Mouse (Mus musculus): ENCODE results near the gene Zmym5. TPM values are rescaled to one million over a fixed set of nuclear protein-coding genes. Genes with fewer than 3 reads are reported as not detected.
"Not testable (repeated sequence)": the region's sequence is repeated elsewhere in the genome, so short reads cannot be mapped to it uniquely, and the experiment has no call there.

Zmym5 gene
- 27.3 and 31.1 TPM in 2 replicates for polyA plus RNA-seq (2015; fragmentation: Nextera tagmentation; extraction: Ambion mirVana)

- Histone ChIP-seq H3K27ac (ENCODE audit: low read length) (peak within 1 kb of the TSS; percentile 97), H3K9ac (ENCODE audit: low read length) (peak within 1 kb of the TSS; percentile 81), H3K4me3 (ENCODE audit: low read length) (peak within 1 kb of the TSS; percentile 76), H3K4me2 (ENCODE audit: low read depth, low read length) (peak within 1 kb of the TSS; percentile 72)
- ATAC-seq (ENCODE audit: low read depth): peak; percentile 97
- not testable (repeated sequence) for H3K9me3 ChIP-seq (ENCODE audit: control insufficient read depth, low read length); H3K4me1 ChIP-seq (replicated peaks; ENCODE audit: control insufficient read depth, insufficient read depth, low read length); H3K27me3 ChIP-seq (ENCODE audit: control insufficient read depth, insufficient read depth, low read depth, low read length); H3K36me3 ChIP-seq (ENCODE audit: control insufficient read depth, insufficient read depth, low read length)
- WGBS: 0% methylated on average over 29 of the region's 72 CpGs
Measured at GRCm38 (mm10) chr14:56811701-56812339, at the start of gene Zmym5. Zmym5 (minus strand) TSS chr14:56811716.

DNA sequence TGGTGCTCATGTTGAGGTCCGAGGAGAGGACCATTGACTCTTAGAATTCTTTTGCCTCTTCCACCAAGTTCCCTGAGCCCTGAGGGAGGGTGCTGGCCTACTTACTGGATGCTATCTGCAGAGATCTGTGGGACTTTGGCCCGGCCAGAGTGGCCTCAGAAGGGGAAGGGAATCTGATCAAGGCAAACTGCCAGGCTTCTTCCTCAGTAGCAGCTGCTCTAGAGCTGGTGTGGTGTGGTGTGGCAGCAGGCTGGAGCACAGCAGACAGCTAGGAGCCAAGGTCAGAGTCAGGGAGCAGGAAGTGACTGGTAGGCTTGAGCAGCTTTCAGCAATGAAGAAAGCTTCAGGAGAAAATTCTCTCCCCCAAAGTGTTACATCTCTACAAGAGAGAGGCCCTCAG lies 38.2 kb upstream of the Zmym5 start:
- H3K9ac ChIP-seq (ENCODE audit: low read length): no peak overlapping the region
- WGBS: 45% methylated on average over 2 of the region's 2 CpGs
- ATAC-seq (ENCODE audit: low read depth): no peak
- H3K4me2 ChIP-seq (ENCODE audit: low read depth, low read length): no peak overlapping the region
- H3K27ac ChIP-seq (ENCODE audit: low read length): no peak overlapping the region
- no peak overlapping the region for H3K4me3 ChIP-seq (ENCODE audit: low read length)
- H3K4me1 ChIP-seq (replicated peaks; ENCODE audit: control insufficient read depth, insufficient read depth, low read length): no peaks in the 10 kb centered on the region
- no peaks in the 10 kb centered on the region for H3K27me3 ChIP-seq (ENCODE audit: control insufficient read depth, insufficient read depth, low read depth, low read length)
- H3K36me3 ChIP-seq (ENCODE audit: control insufficient read depth, insufficient read depth, low read length): no peaks in the 10 kb centered on the region
- peaks cover 9% of the 10 kb centered on the region for H3K9me3 ChIP-seq (ENCODE audit: control insufficient read depth, low read length)

- H3K27ac ChIP-seq (ENCODE audit: low read length): no peak overlapping the region
- H3K9ac ChIP-seq (ENCODE audit: low read length): no peak overlapping the region
- H3K4me3 ChIP-seq (ENCODE audit: low read length): no peak overlapping the region
- no peaks in the 10 kb centered on the region for H3K4me1 ChIP-seq (replicated peaks; ENCODE audit: control insufficient read depth, insufficient read depth, low read length)
- 41% methylated on average over 2 of the region's 2 CpGs for WGBS
- no peaks in the 10 kb centered on the region for H3K36me3 ChIP-seq (ENCODE audit: control insufficient read depth, insufficient read depth, low read length)
- H3K9me3 ChIP-seq (ENCODE audit: control insufficient read depth, low read length): no peaks in the 10 kb centered on the region
- H3K27me3 ChIP-seq (ENCODE audit: control insufficient read depth, insufficient read depth, low read depth, low read length): no peaks in the 10 kb centered on the region
- H3K4me2 ChIP-seq (ENCODE audit: low read depth, low read length): no peak overlapping the region
- ATAC-seq (ENCODE audit: low read depth): no peak
Measured at GRCm38 (mm10) chr14:56848322-56848721, 36.8 kb upstream of the Zmym5 start.

GRCm38 (mm10) chr14:56844507-56844906 lies 33.0 kb upstream of the Zmym5 start:
- peak; percentile 75; the same call in 1 of the 2 replicates for ATAC-seq (ENCODE audit: low read depth)
- Histone ChIP-seq H3K27ac (ENCODE audit: low read length) (no peak overlapping the region), H3K9ac (ENCODE audit: low read length) (no peak overlapping the region), H3K27me3 (ENCODE audit: control insufficient read depth, insufficient read depth, low read depth, low read length) (no peaks in the 10 kb centered on the region), H3K4me3 (ENCODE audit: low read length) (no peak overlapping the region), H3K4me1 (replicated peaks; ENCODE audit: control insufficient read depth, insufficient read depth, low read length) (no peaks in the 10 kb centered on the region), H3K4me2 (ENCODE audit: low read depth, low read length) (no peak overlapping the region), H3K36me3 (ENCODE audit: control insufficient read depth, insufficient read depth, low read length) (no peaks in the 10 kb centered on the region), H3K9me3 (ENCODE audit: control insufficient read depth, low read length) (no peaks in the 10 kb centered on the region)
- WGBS: 5% methylated on average over 2 of the region's 2 CpGs

DNA sequence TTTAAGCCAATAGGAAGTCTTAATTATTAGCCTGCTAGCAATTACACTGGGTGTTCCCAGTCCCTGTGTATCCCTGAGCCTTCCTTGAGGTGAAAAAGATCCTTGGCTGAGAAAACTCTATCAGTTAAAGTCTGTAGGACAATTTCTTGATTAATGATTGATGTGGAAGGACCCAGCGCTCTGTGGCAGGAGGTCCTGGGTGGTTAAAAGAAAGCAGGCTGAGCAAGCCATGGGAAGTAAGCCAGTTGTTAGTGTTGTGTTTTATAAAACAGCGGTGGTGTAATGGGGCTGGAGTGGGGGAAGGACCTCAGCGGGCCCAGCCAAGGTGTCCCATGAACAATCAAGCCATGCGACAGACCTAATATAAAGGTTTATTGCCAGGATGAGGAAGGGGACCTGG lies 32.5 kb upstream of the Zmym5 start:
- no peaks in the 10 kb centered on the region for H3K27me3 ChIP-seq (ENCODE audit: control insufficient read depth, insufficient read depth, low read depth, low read length)
- no peaks in the 10 kb centered on the region for H3K9me3 ChIP-seq (ENCODE audit: control insufficient read depth, low read length)
- no peak overlapping the region for H3K27ac ChIP-seq (ENCODE audit: low read length)
- no peak overlapping the region for H3K4me2 ChIP-seq (ENCODE audit: low read depth, low read length)
- no peak overlapping the region for H3K4me3 ChIP-seq (ENCODE audit: low read length)
- no peak overlapping the region for H3K9ac ChIP-seq (ENCODE audit: low read length)
- no peaks in the 10 kb centered on the region for H3K4me1 ChIP-seq (replicated peaks; ENCODE audit: control insufficient read depth, insufficient read depth, low read length)
- WGBS: 55% methylated on average over 4 of the region's 4 CpGs
- H3K36me3 ChIP-seq (ENCODE audit: control insufficient read depth, insufficient read depth, low read length): no peaks in the 10 kb centered on the region
- no peak for ATAC-seq (ENCODE audit: low read depth)

DNA sequence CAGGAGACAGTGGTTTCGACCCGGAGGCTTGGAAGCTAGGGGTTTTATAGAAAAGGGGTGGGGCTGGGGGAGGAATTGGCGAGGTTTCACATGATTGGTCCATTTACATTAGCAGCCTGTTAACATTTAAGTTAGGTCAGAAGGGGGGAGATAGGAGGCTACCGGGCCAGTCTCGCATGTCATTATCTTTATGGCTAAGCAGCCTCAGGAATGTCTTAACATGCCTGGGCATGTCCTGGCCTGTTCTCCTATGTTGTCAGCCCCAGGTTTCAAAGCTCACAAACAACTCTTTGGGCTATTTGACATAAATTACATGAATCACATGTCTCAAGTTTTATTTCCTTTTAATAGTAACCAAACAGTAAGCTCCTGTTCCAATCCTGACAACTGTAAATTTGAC lies 23.1 kb upstream of the Zmym5 start:
- not testable (repeated sequence) for ATAC-seq (ENCODE audit: low read depth); H3K4me3 ChIP-seq (ENCODE audit: low read length); H3K36me3 ChIP-seq (ENCODE audit: control insufficient read depth, insufficient read depth, low read length); H3K27ac ChIP-seq (ENCODE audit: low read length); H3K4me1 ChIP-seq (replicated peaks; ENCODE audit: control insufficient read depth, insufficient read depth, low read length); H3K4me2 ChIP-seq (ENCODE audit: low read depth, low read length); H3K9me3 ChIP-seq (ENCODE audit: control insufficient read depth, low read length); H3K9ac ChIP-seq (ENCODE audit: low read length); H3K27me3 ChIP-seq (ENCODE audit: control insufficient read depth, insufficient read depth, low read depth, low read length)
- 82% methylated on average over 5 of the region's 5 CpGs for WGBS

DNA sequence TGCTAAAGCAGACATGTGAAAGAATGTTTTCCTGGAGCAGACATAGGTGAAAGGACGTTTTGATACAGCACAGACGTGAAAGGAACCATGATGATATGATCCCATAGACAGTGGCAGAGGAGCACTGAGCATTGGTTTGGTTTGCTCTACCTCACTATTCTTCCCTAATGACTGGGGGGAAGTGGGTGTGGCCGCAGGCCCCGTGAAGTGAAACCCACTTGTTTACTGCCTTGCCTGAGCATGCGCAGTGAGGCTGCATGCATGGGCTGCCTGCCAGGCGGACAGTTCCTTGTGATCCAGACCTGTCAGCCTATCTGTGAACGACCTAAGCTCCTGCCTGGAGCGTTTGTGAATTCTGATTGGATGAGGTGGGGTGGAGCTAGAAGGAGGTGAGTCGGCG lies 21.7 kb upstream of the Zmym5 start:
- H3K27me3 ChIP-seq (ENCODE audit: control insufficient read depth, insufficient read depth, low read depth, low read length); H3K4me1 ChIP-seq (replicated peaks; ENCODE audit: control insufficient read depth, insufficient read depth, low read length); H3K9ac ChIP-seq (ENCODE audit: low read length); H3K9me3 ChIP-seq (ENCODE audit: control insufficient read depth, low read length); ATAC-seq (ENCODE audit: low read depth); H3K36me3 ChIP-seq (ENCODE audit: control insufficient read depth, insufficient read depth, low read length); H3K4me2 ChIP-seq (ENCODE audit: low read depth, low read length); H3K4me3 ChIP-seq (ENCODE audit: low read length): not testable (repeated sequence)
- 51% methylated on average over 10 of the region's 10 CpGs for WGBS
- H3K27ac ChIP-seq (ENCODE audit: low read length): peak overlapping the region; percentile 77

DNA sequence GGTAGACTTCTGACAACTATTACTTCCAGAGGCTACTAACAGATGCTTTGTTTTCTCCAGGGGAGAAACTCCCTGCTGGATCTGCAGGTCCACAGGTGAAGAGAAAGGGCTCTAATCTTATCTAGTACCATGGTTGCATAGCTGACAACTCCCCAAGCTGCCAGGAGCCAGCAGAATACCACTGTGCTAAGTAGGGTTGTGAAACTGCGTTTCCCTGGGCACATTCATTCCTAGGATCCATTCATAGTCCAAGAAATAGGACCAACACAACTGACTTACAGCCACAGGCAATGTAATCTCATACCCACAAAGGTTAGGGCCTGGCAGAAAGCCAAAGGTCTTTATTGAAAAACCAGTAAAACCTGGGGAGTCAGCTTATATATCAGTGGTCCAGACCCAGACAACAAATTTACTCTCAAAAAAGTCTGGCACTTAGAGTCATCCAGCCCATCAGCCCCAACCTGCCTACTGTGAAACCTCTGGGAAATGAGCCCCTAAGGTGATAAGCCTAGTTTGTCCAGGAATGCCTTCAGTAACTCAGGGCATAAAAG lies 21.1 kb upstream of the Zmym5 start:
- peak overlapping the region; percentile 77 for H3K27ac ChIP-seq (ENCODE audit: low read length)
- no peak overlapping the region for H3K4me3 ChIP-seq (ENCODE audit: low read length)
- H3K9me3 ChIP-seq (ENCODE audit: control insufficient read depth, low read length): no peaks in the 10 kb centered on the region
- H3K36me3 ChIP-seq (ENCODE audit: control insufficient read depth, insufficient read depth, low read length): no peaks in the 10 kb centered on the region
- WGBS: 48% methylated on average over 1 of the region's 1 CpGs
- H3K4me1 ChIP-seq (replicated peaks; ENCODE audit: control insufficient read depth, insufficient read depth, low read length): peaks cover 5% of the 10 kb centered on the region; the same call in 1 of the 2 replicates
- no peaks in the 10 kb centered on the region for H3K27me3 ChIP-seq (ENCODE audit: control insufficient read depth, insufficient read depth, low read depth, low read length)
- peak; percentile 73 for ATAC-seq (ENCODE audit: low read depth)
- no peak overlapping the region for H3K9ac ChIP-seq (ENCODE audit: low read length)
- no peak overlapping the region for H3K4me2 ChIP-seq (ENCODE audit: low read depth, low read length)

GRCm38 (mm10) chr14:56832147-56832546 lies 20.6 kb upstream of the Zmym5 start:
- H3K4me3 ChIP-seq (ENCODE audit: low read length): no peak overlapping the region
- 67% methylated on average over 3 of the region's 3 CpGs for WGBS
- no peak overlapping the region for H3K4me2 ChIP-seq (ENCODE audit: low read depth, low read length)
- no peak overlapping the region for H3K9ac ChIP-seq (ENCODE audit: low read length)
- H3K27me3 ChIP-seq (ENCODE audit: control insufficient read depth, insufficient read depth, low read depth, low read length): no peaks in the 10 kb centered on the region
- no peaks in the 10 kb centered on the region for H3K36me3 ChIP-seq (ENCODE audit: control insufficient read depth, insufficient read depth, low read length)
- ATAC-seq (ENCODE audit: low read depth): peak; percentile 84
- peak overlapping the region; percentile 77 for H3K27ac ChIP-seq (ENCODE audit: low read length)
- no peaks in the 10 kb centered on the region for H3K9me3 ChIP-seq (ENCODE audit: control insufficient read depth, low read length)
- peaks cover 5% of the 10 kb centered on the region; the same call in 1 of the 2 replicates for H3K4me1 ChIP-seq (replicated peaks; ENCODE audit: control insufficient read depth, insufficient read depth, low read length)
